Mouse (Mus musculus): ENCODE results near the gene Gm10283. TPM values are rescaled to one million over a fixed set of nuclear protein-coding genes. Genes with fewer than 3 reads are reported as not detected.

The Gm10283 gene
- polyA plus RNA-seq, 1 experiment from 2014 or later = not detected

- Histone ChIP-seq H3K4me1 (replicated peaks) (no peaks in the 10 kb centered on the region), H3K9ac (replicated peaks) (no peak overlapping the region), H3K9me3 (no peaks in the 10 kb centered on the region), H3K36me3 (no peaks in the 10 kb centered on the region), H3K4me3 (replicated peaks) (no peak overlapping the region), H3K27ac (no peak overlapping the region), H3K4me2 (replicated peaks) (no peak overlapping the region), H3K27me3 (no peaks in the 10 kb centered on the region)
- no peak for ATAC-seq
- 55% methylated on average over 3 of the region's 3 CpGs for WGBS
These were observed 64.4 kb downstream of the Gm10283 start for GRCm38 (mm10) chr8:60438557-60438956.

GRCm38 (mm10) chr8:60436872-60437271 is 66.1 kb downstream of the Gm10283 start:
- H3K36me3 ChIP-seq = no peaks in the 10 kb centered on the region
- no peak overlapping the region for H3K4me3 ChIP-seq (replicated peaks)
- ATAC-seq = no peak
- 92% methylated on average over 3 of the region's 3 CpGs for WGBS
- H3K9ac ChIP-seq (replicated peaks) = no peak overlapping the region
- H3K4me2 ChIP-seq (replicated peaks) = no peak overlapping the region
- no peaks in the 10 kb centered on the region for H3K27me3 ChIP-seq
- no peaks in the 10 kb centered on the region for H3K4me1 ChIP-seq (replicated peaks)
- H3K27ac ChIP-seq = no peak overlapping the region
- no peaks in the 10 kb centered on the region for H3K9me3 ChIP-seq

- Histone ChIP-seq H3K27me3 (no peaks in the 10 kb centered on the region), H3K4me1 (replicated peaks) (no peaks in the 10 kb centered on the region), H3K9me3 (no peaks in the 10 kb centered on the region), H3K36me3 (no peaks in the 10 kb centered on the region), H3K4me2 (replicated peaks) (no peak overlapping the region), H3K27ac (no peak overlapping the region), H3K4me3 (replicated peaks) (no peak overlapping the region), H3K9ac (replicated peaks) (no peak overlapping the region)
- ATAC-seq = no peak
- WGBS = 89% methylated on average over 5 of the region's 5 CpGs
These were observed 70.3 kb downstream of the Gm10283 start for GRCm38 (mm10) chr8:60432649-60433048.

- H3K36me3 ChIP-seq = no peaks in the 10 kb centered on the region
- no peaks in the 10 kb centered on the region for H3K4me1 ChIP-seq (replicated peaks)
- H3K4me3 ChIP-seq (replicated peaks) = no peak overlapping the region
- H3K4me2 ChIP-seq (replicated peaks) = no peak overlapping the region
- no peaks in the 10 kb centered on the region for H3K27me3 ChIP-seq
- no peak overlapping the region for H3K9ac ChIP-seq (replicated peaks)
- H3K9me3 ChIP-seq = no peaks in the 10 kb centered on the region
- no peak for ATAC-seq
- 87% methylated on average over 8 of the region's 8 CpGs for WGBS
- H3K27ac ChIP-seq = no peak overlapping the region
These were observed 96.6 kb downstream of the Gm10283 start for GRCm38 (mm10) chr8:60406358-60406757.

- no peak overlapping the region for H3K4me2 ChIP-seq (replicated peaks)
- no peak overlapping the region for H3K9ac ChIP-seq (replicated peaks)
- no peaks in the 10 kb centered on the region for H3K9me3 ChIP-seq
- 53% methylated on average over 6 of the region's 6 CpGs for WGBS
- ATAC-seq = 0 out of 2 replicates have a peak, but pooled peaks have one; percentile 27
- no peaks in the 10 kb centered on the region for H3K36me3 ChIP-seq
- H3K27me3 ChIP-seq = no peaks in the 10 kb centered on the region
- no peak overlapping the region for H3K4me3 ChIP-seq (replicated peaks)
- H3K4me1 ChIP-seq (replicated peaks) = no peaks in the 10 kb centered on the region
- H3K27ac ChIP-seq = no peak overlapping the region
These were observed 97.9 kb downstream of the Gm10283 start for GRCm38 (mm10) chr8:60404994-60405548.

- 82% methylated on average over 4 of the region's 4 CpGs for WGBS
- no peak for ATAC-seq
- H3K4me1 ChIP-seq (replicated peaks) = no peaks in the 10 kb centered on the region
- no peak overlapping the region for H3K27ac ChIP-seq
- no peak overlapping the region for H3K4me3 ChIP-seq (replicated peaks)
- no peaks in the 10 kb centered on the region for H3K36me3 ChIP-seq
- no peak overlapping the region for H3K9ac ChIP-seq (replicated peaks)
- no peak overlapping the region for H3K4me2 ChIP-seq (replicated peaks)
- no peaks in the 10 kb centered on the region for H3K9me3 ChIP-seq
- no peaks in the 10 kb centered on the region for H3K27me3 ChIP-seq
These were observed 109.3 kb downstream of the Gm10283 start for GRCm38 (mm10) chr8:60393675-60394074.

- ATAC-seq = no peak
- no peaks in the 10 kb centered on the region for H3K9me3 ChIP-seq
- no peaks in the 10 kb centered on the region for H3K36me3 ChIP-seq
- no peak overlapping the region for H3K27ac ChIP-seq
- H3K4me1 ChIP-seq (replicated peaks) = no peaks in the 10 kb centered on the region
- H3K4me2 ChIP-seq (replicated peaks) = no peak overlapping the region
- no peaks in the 10 kb centered on the region for H3K27me3 ChIP-seq
- 94% methylated on average over 2 of the region's 2 CpGs for whole genome bisulfite sequencing
- H3K4me3 ChIP-seq (replicated peaks) = no peak overlapping the region
- no peak overlapping the region for H3K9ac ChIP-seq (replicated peaks)
These were observed 116.4 kb downstream of the Gm10283 start for GRCm38 (mm10) chr8:60386589-60386988.

Other genes starting within 250 kb of the Gm10283 start
- gene Aadat, start 2.7 kb upstream of the Gm10283 start, polyA plus RNA-seq (2015; fragmentation: Nextera tagmentation; extraction: Ambion mirVana) = 1.4 and 1.6 TPM in 2 replicates
- gene Mfap3l, start 129.6 kb upstream of the Gm10283 start, polyA plus RNA-seq (2015; fragmentation: Nextera tagmentation; extraction: Ambion mirVana) = 0.86 and 1.1 TPM in 2 replicates

Data from midbrain, embryonic 13.5 days (tissue).